In the genomic region with DNA sequence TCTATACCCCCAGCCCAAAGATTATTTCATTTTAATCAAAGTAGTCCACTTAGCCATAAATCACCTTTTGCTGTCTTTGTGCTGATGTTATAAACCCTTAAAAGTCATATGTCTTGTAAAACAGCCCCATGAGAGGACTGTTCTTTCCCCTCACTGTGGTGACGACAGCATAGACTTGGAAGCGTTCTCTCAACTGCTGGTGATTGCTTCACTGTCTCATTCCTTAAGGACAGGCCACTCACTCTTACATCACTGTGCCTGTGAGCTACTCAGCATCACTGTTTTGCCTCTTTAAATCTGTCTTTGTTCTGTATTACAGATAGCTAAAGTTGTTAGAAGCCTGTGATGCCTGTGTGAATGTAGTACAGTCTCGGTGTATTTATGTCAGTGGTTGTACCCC, we compare ENCODE assay signal across 26 mouse cellular contexts. TPM values are rescaled to one million over a fixed set of nuclear protein-coding genes. Genes with fewer than 3 reads are reported as not detected.
A peak's percentile ranks its signal among the peaks of the same experiment; 100 is the strongest.
DNase-seq lines count a peak whose midpoint lies in the region; TF ChIP-seq lines count a peak whose summit lies in the region.
"Had no signal": no experiment of that assay in that cellular context is flagged by ENCODE, and none has a peak within 500 bp of the region (broad histone marks: within the 10 kb centered on the region; RNA-seq: fewer than 3 reads in every experiment).

No protein-coding gene starts in this region.

- TF ChIP-seq POLR2A in heart, adult 2 months (IDR thresholded peaks at IDR 0.05; ENCODE audit: insufficient read depth, low read depth, low read length), result no peak

- intact Hi-C loops in heart, adult 2 months (cut with DNase I), result loop anchor here (5.0 kb wide), 1 partner anchor 59 kb away; no protein-coding TSS in a partner anchor

- H3K79me2 ChIP-seq in heart, adult 2 months (replicated peaks; ENCODE audit: control insufficient read depth, insufficient read depth, low read length), result peaks cover 2% of the 10 kb centered on the region; the same call in 1 of the 2 replicates

- no peak for TF ChIP-seq EP300 in heart, adult 2 months (IDR thresholded peaks at IDR 0.05; ENCODE audit: insufficient read depth, low read depth, low read length)

- DNase-seq in adrenal gland, postnatal 10 days, result peak; percentile 37
- DNase-seq in adrenal gland, adult 8-10 months, result no peak
- DNase-seq in heart, adult 9 months (ENCODE audit: low spot score in 2 of 2), result peak; percentile 12 to 19
- no peak for DNase-seq in heart, adult 2 months
- DNase-seq in lung, postnatal 25 days (ENCODE audit: low spot score), result peak; percentile 7
- no peak for DNase-seq in lung, postnatal 4 days
- peak; percentile 32 for DNase-seq in fibroblast of lung, adult 2 months (ENCODE audit: low read depth)
- DNase-seq in cerebellum, postnatal 36 days, result no peak
- DNase-seq: cerebellum, adult 2 months; cerebellum, postnatal 25 days; embryo, embryonic 11 days; gastrocnemius, adult 2 months; heart, postnatal 14 days; kidney, adult 2 months; right cerebral cortex, adult 18-20 months; right cerebral cortex, postnatal 4 days; thymus, postnatal 36 days had no signal

- no peak overlapping the region for H3K27ac ChIP-seq in heart, adult 2 months
- H3K27ac ChIP-seq: embryonic facial prominence, embryonic 13.5 days; forebrain, embryonic 13.5 days; gastrocnemius, adult 2 months; hindbrain, embryonic 14.5 days; kidney, postnatal 0 days; midbrain, embryonic 10.5 days; neural tube, embryonic 15.5 days; stomach, embryonic 15.5 days had no signal

- peaks cover 1% of the 10 kb centered on the region for H3K4me1 ChIP-seq in heart, adult 2 months (ENCODE audit: control insufficient read depth, insufficient read depth, low read length)
- H3K4me1 ChIP-seq: midbrain, embryonic 10.5 days; stomach, embryonic 15.5 days had no signal

- H3K27me3 ChIP-seq in heart, adult 2 months (ENCODE audit: control insufficient read depth, insufficient read depth, low read length), result no peaks in the 10 kb centered on the region
- H3K27me3 ChIP-seq: embryonic facial prominence, embryonic 13.5 days; forebrain, embryonic 13.5 days; neural tube, embryonic 15.5 days; Patski; stomach, embryonic 15.5 days had no signal

- no peak overlapping the region for H3K4me3 ChIP-seq in heart, adult 2 months
- H3K4me3 ChIP-seq: embryonic facial prominence, embryonic 13.5 days; erythroblast, embryonic 14.5 days; forebrain, embryonic 13.5 days; gastrocnemius, adult 2 months; midbrain, embryonic 10.5 days; neural tube, embryonic 15.5 days; stomach, embryonic 15.5 days had no signal

- no peak overlapping the region for H3K9ac ChIP-seq in heart, adult 2 months (ENCODE audit: low read depth, low read length)
- H3K9ac ChIP-seq: embryonic facial prominence, embryonic 13.5 days; forebrain, embryonic 13.5 days; hindbrain, embryonic 14.5 days; neural tube, embryonic 15.5 days; stomach, embryonic 15.5 days had no signal

- peaks cover 10% of the 10 kb centered on the region for H3K36me3 ChIP-seq in heart, adult 2 months (ENCODE audit: control insufficient read depth, insufficient read depth, low read length)

- no peak for TF ChIP-seq CTCF in heart, adult 2 months (IDR thresholded peaks at IDR 0.05)

- 82% methylated on average over 3 of the region's 3 CpGs for WGBS in heart, adult 2 months

RNA-seq across cellular contexts. Expression of gene Slc12a8, which starts 55.7 kb away (rescaled TPM):
- 1 to 10 TPM in 1 of 2 experiments, under 1 TPM in 1; 0.63 to 1.3 TPM for total RNA-seq in adrenal gland, postnatal 10 days (2021)
- under 1 TPM; 0.55 to 0.91 (median 0.77) TPM for total RNA-seq in adrenal gland, adult 8-10 months (2022)
- under 1 TPM; 0.31 to 0.45 TPM for total RNA-seq in heart, adult 2 months (2021)
- 0.66 and 1.2 TPM in 2 replicates for polyA plus RNA-seq in heart, adult 2 months (2012; rRNA removed)
- polyA plus RNA-seq: erythroblast, embryonic 14.5 days had no signal

Comparison
In these comparisons a context has a peak if more than half of its experiments do, and no peak if none do; other contexts are left out.
1. DNase-seq: peak in adrenal gland, postnatal 10 days (single experiment), heart, adult 9 months (2 of 2), lung, postnatal 25 days (single experiment) and fibroblast of lung, adult 2 months (single experiment); none in adrenal gland, adult 8-10 months (single experiment), heart, adult 2 months (0 of 2), lung, postnatal 4 days (0 of 2) and cerebellum, postnatal 36 days (0 of 2).